Mouse (Mus musculus): ENCODE results near the gene Tubgcp2. TPM values are rescaled to one million over a fixed set of nuclear protein-coding genes. Genes with fewer than 3 reads are reported as not detected.
A peak's percentile ranks its signal among the peaks of the same experiment; 100 is the strongest.

Tubgcp2 gene
- polyA plus RNA-seq, 1 experiment from 2014 or later = 29.2 TPM

GRCm38 (mm10) chr7:139951079-139951478 is 85.4 kb downstream of the Tubgcp2 start:
- no peak for TF ChIP-seq CTCF (IDR thresholded peaks at IDR 0.05)
- DNase-seq (ENCODE audit: low read depth, low spot score) (no peak), ATAC-seq (no peak)
- no peaks in the 10 kb centered on the region for H3K27me3 ChIP-seq
- CTCF ChIA-PET = no interaction called here
- POLR2A ChIA-PET = no interaction called here
- in situ Hi-C loops (cut with MboI; ENCODE audit: low pct_unique_long_range_greater_than_20kb) = no loop called here

GRCm38 (mm10) chr7:139950283-139950971 is 86.0 kb downstream of the Tubgcp2 start:
- in situ Hi-C loops (cut with MboI; ENCODE audit: low pct_unique_long_range_greater_than_20kb) = no loop called here
- ChIA-PET POLR2A (interaction anchor here (0.7 kb wide), 1 partner anchor 34 kb away, joined by 5 read pairs; no protein-coding TSS in a partner anchor), CTCF (interaction anchor here (1.2 kb wide), 1 partner anchor 44 kb away, joined by 3 read pairs; no protein-coding TSS in a partner anchor)
- no peak for TF ChIP-seq CTCF (IDR thresholded peaks at IDR 0.05)
- ATAC-seq (peak; percentile 69), DNase-seq (ENCODE audit: low read depth, low spot score) (no peak)
- H3K27me3 ChIP-seq = no peaks in the 10 kb centered on the region

GRCm38 (mm10) chr7:139949893-139950282 is 86.6 kb downstream of the Tubgcp2 start:
- no peaks in the 10 kb centered on the region for H3K27me3 ChIP-seq
- ChIA-PET CTCF (interaction anchor here (1.2 kb wide), 1 partner anchor 44 kb away, joined by 3 read pairs; no protein-coding TSS in a partner anchor), POLR2A (no interaction called here)
- no peak for TF ChIP-seq CTCF (IDR thresholded peaks at IDR 0.05)
- DNase-seq (ENCODE audit: low read depth, low spot score) (no peak), ATAC-seq (peak; percentile 53)
- in situ Hi-C loops (cut with MboI; ENCODE audit: low pct_unique_long_range_greater_than_20kb) = no loop called here

- in situ Hi-C loops (cut with MboI; ENCODE audit: low pct_unique_long_range_greater_than_20kb) = no loop called here
- ChIA-PET CTCF (no interaction called here), POLR2A (interaction anchor here (0.7 kb wide), 1 partner anchor 124 kb away, joined by 4 read pairs; no protein-coding TSS in a partner anchor)
- ATAC-seq = no peak
- no peak for DNase-seq (ENCODE audit: low read depth, low spot score)
- no peak for TF ChIP-seq CTCF (IDR thresholded peaks at IDR 0.05)
- H3K27me3 ChIP-seq = peaks cover 12% of the 10 kb centered on the region
These were observed 90.4 kb downstream of the Tubgcp2 start for GRCm38 (mm10) chr7:139946032-139946431.

Other genes starting within 250 kb of the Tubgcp2 start
- gene Adgra1, start 202.5 kb downstream of the Tubgcp2 start, polyA plus RNA-seq (2021) = 55.9 TPM
- 0.54 TPM for gene Kndc1, start 142.0 kb downstream of the Tubgcp2 start, polyA plus RNA-seq (2021)
- not detected for gene Utf1, start 92.9 kb downstream of the Tubgcp2 start, polyA plus RNA-seq (2021)
- 0.18 TPM for gene 6430531B16Rik, start 57.9 kb downstream of the Tubgcp2 start, polyA plus RNA-seq (2021)
- 1.4 TPM for gene Adam8, start 44.1 kb downstream of the Tubgcp2 start, polyA plus RNA-seq (2021)
- gene Zfp511, start 278 bp downstream of the Tubgcp2 start, polyA plus RNA-seq (2021) = 28.8 TPM
- gene Msx3, start 12.4 kb upstream of the Tubgcp2 start, polyA plus RNA-seq (2021) = not detected
- not detected for gene Caly, start 45.9 kb upstream of the Tubgcp2 start, polyA plus RNA-seq (2021)
- gene Prap1, start 56.7 kb upstream of the Tubgcp2 start, polyA plus RNA-seq (2021) = not detected
- gene Fuom, start 65.8 kb upstream of the Tubgcp2 start, polyA plus RNA-seq (2021) = 50.1 TPM
- 9.8 TPM for gene Paox, start 79.1 kb upstream of the Tubgcp2 start, polyA plus RNA-seq (2021)
- gene Echs1, start 79.8 kb upstream of the Tubgcp2 start, polyA plus RNA-seq (2021) = 170 TPM
- 23.2 TPM for gene Mtg1, start 100.9 kb upstream of the Tubgcp2 start, polyA plus RNA-seq (2021)
- 0.01 TPM for gene Sprn, start 118.2 kb upstream of the Tubgcp2 start, polyA plus RNA-seq (2021)
- not detected for gene Olfr522, start 128.1 kb upstream of the Tubgcp2 start, polyA plus RNA-seq (2021)
- not detected for gene Olfr523, start 136.5 kb upstream of the Tubgcp2 start, polyA plus RNA-seq (2021)
- gene Olfr524, start 169.3 kb upstream of the Tubgcp2 start, polyA plus RNA-seq (2021) = not detected
- gene Cd163l1, start 181.6 kb upstream of the Tubgcp2 start, polyA plus RNA-seq (2021) = not detected
- gene 5830411N06Rik, start 210.6 kb upstream of the Tubgcp2 start, polyA plus RNA-seq (2021) = not detected